Mouse (Mus musculus): ENCODE results near the gene Cggbp1. TPM values are rescaled to one million over a fixed set of nuclear protein-coding genes. Genes with fewer than 3 reads are reported as not detected.

Gene Cggbp1
- polyA plus RNA-seq, 1 experiment from 2014 or later: 73.4 TPM

DNA sequence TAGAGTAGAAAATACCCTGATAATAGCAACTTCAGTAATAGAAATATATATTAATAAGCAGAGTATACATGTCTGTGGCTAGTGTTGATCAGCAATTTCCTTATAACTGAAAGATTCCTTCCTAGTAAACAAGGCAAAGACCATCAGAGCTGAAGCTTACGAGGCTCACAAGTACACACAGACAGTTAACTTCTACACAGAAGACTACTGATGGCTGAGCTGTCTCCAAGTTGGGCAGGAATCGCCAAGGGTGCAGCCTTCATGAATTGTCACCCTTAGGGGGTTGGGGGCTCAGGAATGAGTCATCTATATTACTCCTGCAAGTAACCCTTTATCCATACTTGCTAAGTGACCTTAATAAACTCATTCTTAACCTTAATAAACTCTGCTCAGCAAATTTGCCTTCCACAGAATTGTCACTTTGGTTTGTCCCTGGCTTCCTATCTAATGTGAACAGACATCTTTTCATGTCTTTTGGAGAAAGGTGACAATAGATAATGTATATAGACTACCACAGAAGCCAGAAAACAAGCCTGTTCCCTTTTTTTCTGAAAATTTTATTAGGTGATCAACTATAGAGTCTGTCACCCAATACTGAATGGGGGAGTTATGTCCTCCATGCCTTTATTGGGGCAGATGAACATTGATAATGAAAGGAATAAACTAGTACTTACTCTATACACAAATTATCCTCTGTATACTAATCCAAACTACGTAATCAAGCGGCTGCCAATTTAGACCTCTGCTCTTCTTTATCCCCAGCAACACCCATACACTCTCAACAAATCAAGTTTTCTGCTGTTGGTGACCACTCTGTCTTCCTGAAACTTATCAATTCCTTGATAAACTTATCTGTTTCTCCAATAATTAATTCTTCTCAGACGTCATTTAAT, 10.1 kb upstream of the Cggbp1 start:
- WGBS: 92% methylated on average over 5 of the region's 5 CpGs
- Histone ChIP-seq H3K4me1 (ENCODE audit: control insufficient read depth, insufficient read depth, low read length) (no peaks in the 10 kb centered on the region), H3K4me2 (ENCODE audit: low read length) (no peak overlapping the region), H3K36me3 (ENCODE audit: control insufficient read depth, insufficient read depth, low read length) (no peaks in the 10 kb centered on the region), H3K9me3 (replicated peaks; ENCODE audit: control insufficient read depth, low read length, poor library complexity, severe bottlenecking) (no peaks in the 10 kb centered on the region), H3K4me3 (ENCODE audit: low read depth, low read length) (no peak overlapping the region), H3K9ac (ENCODE audit: low read depth, low read length) (no peak overlapping the region), H3K27me3 (ENCODE audit: control insufficient read depth, insufficient read depth, low read depth, low read length) (no peaks in the 10 kb centered on the region), H3K27ac (ENCODE audit: low read length) (no peak overlapping the region)
- ATAC-seq: no peak

DNA sequence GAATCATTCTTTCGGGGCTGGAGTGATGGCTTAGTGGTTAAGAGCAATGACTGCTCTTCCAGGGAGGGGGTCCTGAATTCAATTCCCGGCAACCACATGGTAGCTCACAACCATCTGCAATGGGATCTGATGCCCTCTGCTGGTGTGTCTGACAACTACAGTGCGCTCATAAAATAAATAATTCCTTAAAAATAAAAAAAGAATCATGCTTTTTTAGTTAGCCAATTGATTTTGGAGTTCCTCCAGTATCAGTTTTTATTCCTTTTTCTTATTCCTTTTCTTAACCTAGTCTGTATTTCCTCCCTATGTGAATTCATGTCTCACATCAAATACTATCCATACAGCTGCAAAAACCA, 9.4 kb upstream of the Cggbp1 start:
- Histone ChIP-seq H3K27ac (ENCODE audit: low read length) (no peak overlapping the region), H3K9ac (ENCODE audit: low read depth, low read length) (no peak overlapping the region), H3K36me3 (ENCODE audit: control insufficient read depth, insufficient read depth, low read length) (no peaks in the 10 kb centered on the region), H3K4me2 (ENCODE audit: low read length) (no peak overlapping the region), H3K27me3 (ENCODE audit: control insufficient read depth, insufficient read depth, low read depth, low read length) (no peaks in the 10 kb centered on the region), H3K9me3 (replicated peaks; ENCODE audit: control insufficient read depth, low read length, poor library complexity, severe bottlenecking) (no peaks in the 10 kb centered on the region), H3K4me1 (ENCODE audit: control insufficient read depth, insufficient read depth, low read length) (no peaks in the 10 kb centered on the region), H3K4me3 (ENCODE audit: low read depth, low read length) (no peak overlapping the region)
- ATAC-seq: no peak
- 97% methylated on average over 3 of the region's 3 CpGs for WGBS

DNA sequence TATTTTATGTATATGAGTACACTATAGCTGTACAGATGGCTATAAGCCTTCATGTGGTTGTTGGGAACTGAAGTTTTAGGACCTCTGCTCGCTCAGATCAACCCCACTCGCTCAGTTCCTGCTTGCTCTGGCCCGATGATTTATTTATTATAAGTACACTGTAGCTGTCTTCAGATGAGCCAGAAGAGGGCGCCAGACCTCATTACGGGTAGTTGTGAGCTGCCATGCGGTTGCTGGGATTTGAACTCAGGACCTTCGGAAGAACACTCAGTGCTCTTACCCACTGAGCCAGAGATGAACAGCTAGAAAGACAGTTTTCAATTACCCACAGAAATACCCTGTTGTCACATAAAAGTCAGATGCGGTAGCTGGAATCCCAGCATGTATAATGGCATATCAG, 5.8 kb upstream of the Cggbp1 start:
- 92% methylated on average over 8 of the region's 8 CpGs for WGBS
- no peak for ATAC-seq
- no peaks in the 10 kb centered on the region for H3K36me3 ChIP-seq (ENCODE audit: control insufficient read depth, insufficient read depth, low read length)
- H3K4me1 ChIP-seq (ENCODE audit: control insufficient read depth, insufficient read depth, low read length): peaks cover 7% of the 10 kb centered on the region
- no peak overlapping the region for H3K27ac ChIP-seq (ENCODE audit: low read length)
- H3K9ac ChIP-seq (ENCODE audit: low read depth, low read length): no peak overlapping the region
- no peak overlapping the region for H3K4me3 ChIP-seq (ENCODE audit: low read depth, low read length)
- no peaks in the 10 kb centered on the region for H3K9me3 ChIP-seq (replicated peaks; ENCODE audit: control insufficient read depth, low read length, poor library complexity, severe bottlenecking)
- H3K27me3 ChIP-seq (ENCODE audit: control insufficient read depth, insufficient read depth, low read depth, low read length): no peaks in the 10 kb centered on the region
- no peak overlapping the region for H3K4me2 ChIP-seq (ENCODE audit: low read length)

DNA sequence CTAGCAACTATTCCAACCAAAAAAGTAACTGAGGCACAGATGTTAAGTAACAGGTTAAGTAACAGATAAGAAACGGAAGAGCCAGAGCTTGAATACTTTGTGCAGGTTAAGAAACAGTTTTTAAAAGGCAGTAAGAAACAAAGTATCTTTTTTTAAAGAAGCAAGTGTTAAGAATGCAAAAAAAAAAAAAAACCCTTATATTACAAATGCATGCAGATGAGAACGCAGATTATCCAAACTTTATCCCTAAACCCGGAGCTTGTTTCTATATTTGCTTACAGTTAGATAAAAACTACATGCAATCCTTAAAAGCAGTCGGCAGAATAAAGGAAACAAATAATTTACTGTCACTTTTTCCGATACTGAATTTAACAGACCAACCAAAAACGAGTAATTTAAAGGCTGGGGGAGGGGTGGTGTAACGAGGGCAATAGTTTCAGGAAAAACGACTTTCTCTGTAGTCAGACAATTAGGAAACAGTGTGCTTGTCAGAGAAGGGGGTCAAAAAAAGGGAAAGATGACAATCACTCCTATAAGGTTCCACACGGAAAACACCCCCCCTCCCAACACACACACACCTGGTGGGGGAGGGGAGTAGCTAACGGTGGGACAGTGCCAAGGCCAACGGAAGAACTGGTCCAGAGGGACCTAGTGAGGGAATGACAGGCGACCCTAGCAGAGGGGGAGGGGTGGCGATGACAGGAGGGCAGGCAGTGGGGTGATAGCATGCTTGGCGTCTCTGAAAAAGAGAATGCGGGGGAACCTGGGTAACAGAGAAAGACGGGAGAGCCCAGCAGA, 1.3 kb upstream of the Cggbp1 start:
- peak overlapping the region; percentile 80 for H3K4me2 ChIP-seq (ENCODE audit: low read length)
- H3K27me3 ChIP-seq (ENCODE audit: control insufficient read depth, insufficient read depth, low read depth, low read length): no peaks in the 10 kb centered on the region
- H3K9ac ChIP-seq (ENCODE audit: low read depth, low read length): peak overlapping the region; percentile 93
- no peak; the same call in 1 of the 2 replicates for ATAC-seq
- peaks cover 23% of the 10 kb centered on the region for H3K4me1 ChIP-seq (ENCODE audit: control insufficient read depth, insufficient read depth, low read length)
- H3K36me3 ChIP-seq (ENCODE audit: control insufficient read depth, insufficient read depth, low read length): peaks cover under 1% of the 10 kb centered on the region
- H3K9me3 ChIP-seq (replicated peaks; ENCODE audit: control insufficient read depth, low read length, poor library complexity, severe bottlenecking): no peaks in the 10 kb centered on the region; the same call in 1 of the 2 replicates
- peak overlapping the region; percentile 98 for H3K4me3 ChIP-seq (ENCODE audit: low read depth, low read length)
- 5% methylated on average over 16 of the region's 16 CpGs for WGBS
- peak overlapping the region; percentile 99 for H3K27ac ChIP-seq (ENCODE audit: low read length)

DNA sequence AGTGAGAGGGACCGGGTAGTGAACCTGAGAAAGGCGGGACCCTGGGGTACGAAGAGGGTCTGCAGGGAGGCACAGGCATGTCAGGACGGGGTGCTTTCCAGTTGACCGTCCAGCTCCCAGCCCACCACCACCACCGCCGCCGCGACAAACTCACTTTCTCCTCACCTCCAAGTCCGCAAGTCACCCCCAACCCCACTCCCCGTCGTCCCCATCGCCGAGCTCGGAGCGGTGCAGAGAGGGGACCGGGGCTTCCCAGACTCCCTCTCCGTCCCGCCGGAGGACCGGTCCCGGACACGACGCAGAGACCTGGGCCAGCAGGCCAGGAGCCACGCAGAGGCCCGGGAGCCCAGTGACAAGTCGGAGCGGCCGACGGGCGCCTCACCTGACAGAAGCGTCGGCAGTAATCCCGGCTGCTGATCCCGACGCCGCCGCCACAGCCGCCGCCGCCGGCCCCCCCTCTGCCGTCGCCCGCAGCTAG, 672 bp upstream of the Cggbp1 start:
- Histone ChIP-seq H3K4me3 (ENCODE audit: low read depth, low read length) (peak overlapping the region; percentile 98), H3K4me2 (ENCODE audit: low read length) (peak overlapping the region; percentile 80), H3K36me3 (ENCODE audit: control insufficient read depth, insufficient read depth, low read length) (peaks cover 6% of the 10 kb centered on the region), H3K27ac (ENCODE audit: low read length) (peak overlapping the region; percentile 99), H3K4me1 (ENCODE audit: control insufficient read depth, insufficient read depth, low read length) (peaks cover 23% of the 10 kb centered on the region), H3K9me3 (replicated peaks; ENCODE audit: control insufficient read depth, low read length, poor library complexity, severe bottlenecking) (no peaks in the 10 kb centered on the region; the same call in 1 of the 2 replicates), H3K27me3 (ENCODE audit: control insufficient read depth, insufficient read depth, low read depth, low read length) (no peaks in the 10 kb centered on the region), H3K9ac (ENCODE audit: low read depth, low read length) (peak overlapping the region; percentile 93)
- ATAC-seq: peak; percentile 66
- WGBS: 1% methylated on average over 30 of the region's 45 CpGs

DNA sequence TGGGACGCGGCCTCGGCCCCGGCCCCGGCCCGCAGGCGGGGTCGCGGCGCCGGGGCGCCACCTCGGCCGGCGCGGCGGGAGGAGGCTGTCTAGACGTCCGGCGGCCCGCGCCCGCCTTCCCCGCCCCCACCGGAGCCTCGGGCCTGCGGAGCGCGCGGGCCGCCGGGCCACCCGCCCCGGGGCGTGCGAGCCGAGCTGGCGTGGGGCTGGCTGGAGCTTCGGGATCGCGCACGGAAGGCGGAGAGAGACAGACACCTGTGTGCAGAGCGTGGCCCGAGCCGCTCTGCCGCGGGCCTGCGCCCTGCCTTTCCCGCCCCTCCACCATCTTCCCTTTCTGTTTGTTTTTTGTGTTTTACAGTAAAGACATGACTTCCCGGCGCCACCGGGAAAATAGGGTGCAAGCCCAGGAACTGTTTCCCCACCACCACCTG, 660 bp downstream of the Cggbp1 start:
- peak; percentile 6; the same call in 1 of the 2 replicates for ATAC-seq
- Histone ChIP-seq H3K9me3 (replicated peaks; ENCODE audit: control insufficient read depth, low read length, poor library complexity, severe bottlenecking) (no peaks in the 10 kb centered on the region; the same call in 1 of the 2 replicates), H3K4me1 (ENCODE audit: control insufficient read depth, insufficient read depth, low read length) (peaks cover 23% of the 10 kb centered on the region), H3K27me3 (ENCODE audit: control insufficient read depth, insufficient read depth, low read depth, low read length) (no peaks in the 10 kb centered on the region), H3K4me3 (ENCODE audit: low read depth, low read length) (peak overlapping the region; percentile 98), H3K4me2 (ENCODE audit: low read length) (peak overlapping the region; percentile 65), H3K27ac (ENCODE audit: low read length) (peak overlapping the region; percentile 96), H3K36me3 (ENCODE audit: control insufficient read depth, insufficient read depth, low read length) (peaks cover 9% of the 10 kb centered on the region), H3K9ac (ENCODE audit: low read depth, low read length) (peak overlapping the region; percentile 89)
- WGBS: 0% methylated on average over 19 of the region's 53 CpGs

DNA sequence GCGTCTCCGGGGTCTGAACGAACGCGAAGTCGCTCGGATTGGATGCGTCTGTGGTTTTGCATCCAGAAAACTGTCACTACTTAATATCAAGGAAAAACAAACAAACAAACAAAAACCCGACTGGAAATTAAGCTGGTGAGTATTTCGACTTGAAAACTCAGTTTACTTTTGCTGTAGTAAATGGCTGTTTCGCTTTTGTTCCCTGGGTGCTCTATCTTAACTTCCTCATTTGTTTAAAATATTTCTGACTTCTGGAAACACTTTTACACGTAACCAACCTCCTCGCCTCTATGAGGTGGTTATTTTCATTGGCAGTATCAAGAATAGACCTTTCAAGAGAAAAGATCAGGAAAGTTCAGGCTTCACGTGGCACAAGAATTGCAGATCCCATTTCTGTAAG, 1.1 kb downstream of the Cggbp1 start:
- peak overlapping the region; percentile 65 for H3K4me2 ChIP-seq (ENCODE audit: low read length)
- H3K9me3 ChIP-seq (replicated peaks; ENCODE audit: control insufficient read depth, low read length, poor library complexity, severe bottlenecking): no peaks in the 10 kb centered on the region; the same call in 1 of the 2 replicates
- H3K27ac ChIP-seq (ENCODE audit: low read length): peak overlapping the region; percentile 96
- WGBS: 9% methylated on average over 14 of the region's 14 CpGs
- peaks cover 23% of the 10 kb centered on the region for H3K4me1 ChIP-seq (ENCODE audit: control insufficient read depth, insufficient read depth, low read length)
- peak overlapping the region; percentile 89 for H3K9ac ChIP-seq (ENCODE audit: low read depth, low read length)
- H3K4me3 ChIP-seq (ENCODE audit: low read depth, low read length): peak overlapping the region; percentile 98
- H3K36me3 ChIP-seq (ENCODE audit: control insufficient read depth, insufficient read depth, low read length): peaks cover 9% of the 10 kb centered on the region
- no peaks in the 10 kb centered on the region for H3K27me3 ChIP-seq (ENCODE audit: control insufficient read depth, insufficient read depth, low read depth, low read length)
- ATAC-seq: no peak

DNA sequence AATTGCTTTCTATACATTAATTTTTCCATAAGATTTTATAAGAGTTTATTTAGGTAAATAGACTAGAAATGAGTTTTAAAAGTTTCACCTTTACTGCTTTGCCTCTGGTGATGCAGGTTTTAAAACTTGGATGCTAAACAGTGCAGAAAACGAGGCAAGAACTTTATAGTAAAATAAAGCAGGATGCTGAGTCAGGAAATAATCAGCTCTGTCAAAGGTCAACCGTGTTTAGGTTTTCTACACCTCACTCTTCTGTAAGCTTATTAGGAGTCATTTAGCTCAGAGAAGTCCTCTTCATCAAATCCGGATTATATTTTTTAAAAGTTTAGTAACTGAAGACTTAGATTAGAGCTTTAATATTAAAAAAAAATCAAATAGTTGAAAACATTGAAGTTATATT, 5.2 kb downstream of the Cggbp1 start:
- Histone ChIP-seq H3K9ac (ENCODE audit: low read depth, low read length) (no peak overlapping the region), H3K27ac (ENCODE audit: low read length) (no peak overlapping the region), H3K4me3 (ENCODE audit: low read depth, low read length) (no peak overlapping the region), H3K9me3 (replicated peaks; ENCODE audit: control insufficient read depth, low read length, poor library complexity, severe bottlenecking) (no peaks in the 10 kb centered on the region; the same call in 1 of the 2 replicates), H3K27me3 (ENCODE audit: control insufficient read depth, insufficient read depth, low read depth, low read length) (no peaks in the 10 kb centered on the region), H3K36me3 (ENCODE audit: control insufficient read depth, insufficient read depth, low read length) (peaks cover 9% of the 10 kb centered on the region), H3K4me2 (ENCODE audit: low read length) (no peak overlapping the region), H3K4me1 (ENCODE audit: control insufficient read depth, insufficient read depth, low read length) (peaks cover 16% of the 10 kb centered on the region)
- no peak for ATAC-seq
- 90% methylated on average over 3 of the region's 3 CpGs for WGBS

All from midbrain, embryonic 16.5 days (tissue).